Mouse (Mus musculus): ENCODE measurements around the gene Ogfrl1. TPM values are rescaled to one million over a fixed set of nuclear protein-coding genes. Genes with fewer than 3 reads are reported as not detected.

The Ogfrl1 gene
- polyA plus RNA-seq, 1 experiment, result 71.0 TPM

DNA sequence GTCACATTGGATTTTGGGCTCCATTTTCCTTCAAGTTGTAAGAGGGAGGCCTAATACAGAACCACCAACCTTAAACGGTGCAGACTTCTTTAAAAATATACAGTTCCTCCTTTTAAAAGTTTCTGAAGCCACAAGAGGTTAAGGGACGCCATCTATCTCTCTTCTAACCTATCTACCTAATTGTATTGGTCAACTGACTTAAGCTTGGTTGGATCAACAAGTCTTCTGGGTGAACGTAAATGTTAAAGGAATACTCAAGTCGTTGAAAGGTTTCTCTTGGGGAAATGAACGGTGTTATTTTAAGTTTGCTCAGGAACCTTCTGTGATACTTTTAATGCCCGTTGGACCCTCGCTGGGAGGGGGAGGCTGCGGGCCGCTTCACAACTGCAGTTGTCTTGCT, 15.5 kb downstream of the Ogfrl1 start:
- H3K27ac ChIP-seq (ENCODE audit: insufficient read depth, low read length), result no peak overlapping the region
- TF ChIP-seq POLR2A (IDR thresholded peaks at IDR 0.05; ENCODE audit: borderline replicate concordance, insufficient read depth, low read length), result no peak
- TF ChIP-seq CTCF (IDR thresholded peaks at IDR 0.05; ENCODE audit: borderline replicate concordance, insufficient read depth, low read depth, low read length), result no peak
- peak overlapping the region; percentile 98 for H3K4me3 ChIP-seq (replicated peaks; ENCODE audit: insufficient read depth, low read depth, low read length)
- 9% methylated on average over 9 of the region's 9 CpGs for WGBS
- DNase-seq, result peak in 1 of 2 experiments; percentile 19
- no peaks in the 10 kb centered on the region for H3K27me3 ChIP-seq (ENCODE audit: control insufficient read depth, insufficient read depth, low read length)
- H3K4me1 ChIP-seq (ENCODE audit: control insufficient read depth, insufficient read depth, low read length), result peaks cover 3% of the 10 kb centered on the region; the same call in 1 of the 2 replicates

DNA sequence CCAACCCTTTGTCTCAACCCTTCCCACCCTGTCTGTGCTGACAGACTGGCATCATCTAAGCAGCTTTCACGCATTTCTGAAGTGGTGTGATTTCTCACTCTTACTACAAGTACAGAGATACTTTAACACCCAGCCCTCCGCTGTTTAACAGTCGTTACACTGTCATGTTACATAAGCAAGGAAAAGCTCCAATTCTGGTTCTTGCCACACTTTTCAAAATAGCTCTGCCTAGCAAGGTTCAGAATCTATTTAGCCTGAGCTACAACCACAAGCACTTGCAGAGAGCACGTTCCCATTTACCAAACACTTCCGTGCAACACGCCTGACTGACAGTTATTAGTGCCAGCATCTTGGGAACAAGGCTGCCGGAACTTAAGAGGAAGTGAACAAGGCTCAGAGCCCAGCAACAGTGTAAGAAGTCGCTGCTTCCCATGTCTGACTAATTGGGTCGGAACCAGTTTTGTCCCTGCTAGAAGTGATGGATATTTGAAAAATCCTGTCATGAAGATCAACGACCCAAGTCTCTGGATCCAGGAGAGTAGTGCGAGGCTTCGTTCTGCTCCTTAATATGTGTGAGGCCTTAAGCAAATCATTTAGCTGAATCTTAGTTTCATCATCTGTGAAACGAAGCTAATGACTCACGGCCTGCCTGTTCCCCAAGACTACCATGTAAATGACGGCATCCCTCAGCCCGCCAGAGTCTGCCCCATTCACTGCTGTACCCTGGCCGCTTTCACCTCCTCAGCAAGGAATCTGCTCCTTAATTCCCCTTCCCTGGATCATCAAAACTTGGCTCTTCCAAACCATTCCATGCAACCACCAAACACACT, 17.4 kb downstream of the Ogfrl1 start:
- Histone ChIP-seq H3K4me3 (replicated peaks; ENCODE audit: insufficient read depth, low read depth, low read length) (peak overlapping the region; percentile 63), H3K27me3 (ENCODE audit: control insufficient read depth, insufficient read depth, low read length) (no peaks in the 10 kb centered on the region), H3K27ac (ENCODE audit: insufficient read depth, low read length) (peak overlapping the region; percentile 77), H3K4me1 (ENCODE audit: control insufficient read depth, insufficient read depth, low read length) (peaks cover 3% of the 10 kb centered on the region)
- 21% methylated on average over 17 of the region's 17 CpGs for WGBS
- TF ChIP-seq POLR2A (IDR thresholded peaks at IDR 0.05; ENCODE audit: borderline replicate concordance, insufficient read depth, low read length), result no peak
- no peak for TF ChIP-seq CTCF (IDR thresholded peaks at IDR 0.05; ENCODE audit: borderline replicate concordance, insufficient read depth, low read depth, low read length)
- DNase-seq, result peak; percentile 61 to 64

- H3K27me3 ChIP-seq (ENCODE audit: control insufficient read depth, insufficient read depth, low read length), result no peaks in the 10 kb centered on the region
- peak overlapping the region; percentile 63 for H3K4me3 ChIP-seq (replicated peaks; ENCODE audit: insufficient read depth, low read depth, low read length)
- H3K27ac ChIP-seq (ENCODE audit: insufficient read depth, low read length), result no peak overlapping the region
- H3K4me1 ChIP-seq (ENCODE audit: control insufficient read depth, insufficient read depth, low read length), result peaks cover 3% of the 10 kb centered on the region
- 21% methylated on average over 6 of the region's 6 CpGs for WGBS
- TF ChIP-seq CTCF (IDR thresholded peaks at IDR 0.05; ENCODE audit: borderline replicate concordance, insufficient read depth, low read depth, low read length), result no peak
- no peak for TF ChIP-seq POLR2A (IDR thresholded peaks at IDR 0.05; ENCODE audit: borderline replicate concordance, insufficient read depth, low read length)
- peak in 1 of 2 experiments; percentile 18 for DNase-seq
Measured at GRCm38 (mm10) chr1:23379321-23379720, 18.3 kb downstream of the Ogfrl1 start.

- Histone ChIP-seq H3K4me1 (ENCODE audit: control insufficient read depth, insufficient read depth, low read length) (peaks cover 3% of the 10 kb centered on the region), H3K27me3 (ENCODE audit: control insufficient read depth, insufficient read depth, low read length) (no peaks in the 10 kb centered on the region), H3K4me3 (replicated peaks; ENCODE audit: insufficient read depth, low read depth, low read length) (no peak overlapping the region), H3K27ac (ENCODE audit: insufficient read depth, low read length) (no peak overlapping the region)
- peak; percentile 37 to 66 for DNase-seq
- WGBS, result 65% methylated on average over 13 of the region's 13 CpGs
- TF ChIP-seq POLR2A (IDR thresholded peaks at IDR 0.05; ENCODE audit: borderline replicate concordance, insufficient read depth, low read length) (no peak), CTCF (IDR thresholded peaks at IDR 0.05; ENCODE audit: borderline replicate concordance, insufficient read depth, low read depth, low read length) (no peak)
Measured at GRCm38 (mm10) chr1:23377572-23377971, 20.0 kb downstream of the Ogfrl1 start.

DNA sequence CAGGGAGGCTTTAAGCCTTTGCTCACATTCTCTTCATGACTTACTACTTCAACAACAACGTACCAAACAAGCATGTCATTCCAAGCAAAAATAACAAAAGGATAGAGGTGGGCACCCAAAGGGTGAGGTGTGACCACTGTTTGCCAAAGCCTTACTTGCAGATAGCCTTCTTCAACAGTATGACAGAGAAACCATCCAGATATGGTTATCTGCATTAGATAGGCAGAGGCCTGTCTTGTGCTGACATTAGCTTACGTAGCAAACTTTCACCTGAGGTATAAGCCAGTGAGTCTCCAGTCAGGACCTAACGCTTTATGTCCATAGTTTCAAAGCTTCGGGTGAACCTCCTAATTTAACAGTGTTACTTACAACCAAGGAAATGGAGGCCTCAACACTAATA, 23.4 kb downstream of the Ogfrl1 start:
- Histone ChIP-seq H3K27ac (ENCODE audit: insufficient read depth, low read length) (no peak overlapping the region), H3K4me1 (ENCODE audit: control insufficient read depth, insufficient read depth, low read length) (peaks cover 3% of the 10 kb centered on the region), H3K4me3 (replicated peaks; ENCODE audit: insufficient read depth, low read depth, low read length) (no peak overlapping the region), H3K27me3 (ENCODE audit: control insufficient read depth, insufficient read depth, low read length) (no peaks in the 10 kb centered on the region)
- no peak for DNase-seq
- 83% methylated on average over 4 of the region's 4 CpGs for WGBS
- TF ChIP-seq POLR2A (IDR thresholded peaks at IDR 0.05; ENCODE audit: borderline replicate concordance, insufficient read depth, low read length) (no peak), CTCF (IDR thresholded peaks at IDR 0.05; ENCODE audit: borderline replicate concordance, insufficient read depth, low read depth, low read length) (no peak)

DNA sequence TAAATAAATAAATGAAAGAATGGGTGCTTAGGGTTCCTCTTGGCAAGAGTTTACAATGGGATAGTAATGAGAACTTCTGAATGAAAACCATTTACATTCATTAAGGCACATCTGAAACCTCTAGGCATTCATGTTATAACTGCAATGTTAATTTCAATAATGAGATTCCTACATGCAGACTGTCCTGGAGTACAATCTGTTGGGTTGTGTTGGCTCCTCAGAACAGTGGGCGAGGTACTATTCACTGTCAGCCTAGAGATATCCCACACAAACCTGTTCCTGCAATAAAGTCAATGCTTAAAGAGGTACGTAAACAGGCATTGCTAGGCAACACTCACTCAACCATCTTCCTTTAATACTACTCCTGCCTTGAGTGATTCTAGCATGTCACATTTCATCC, 32.0 kb downstream of the Ogfrl1 start:
- Histone ChIP-seq H3K27ac (ENCODE audit: insufficient read depth, low read length) (no peak overlapping the region), H3K4me3 (replicated peaks; ENCODE audit: insufficient read depth, low read depth, low read length) (no peak overlapping the region), H3K4me1 (ENCODE audit: control insufficient read depth, insufficient read depth, low read length) (no peaks in the 10 kb centered on the region), H3K27me3 (ENCODE audit: control insufficient read depth, insufficient read depth, low read length) (no peaks in the 10 kb centered on the region)
- WGBS, result 96% methylated on average over 2 of the region's 2 CpGs
- TF ChIP-seq POLR2A (IDR thresholded peaks at IDR 0.05; ENCODE audit: borderline replicate concordance, insufficient read depth, low read length) (no peak), CTCF (IDR thresholded peaks at IDR 0.05; ENCODE audit: borderline replicate concordance, insufficient read depth, low read depth, low read length) (no peak)
- no peak for DNase-seq

GRCm38 (mm10) chr1:23352895-23353294, 44.7 kb downstream of the Ogfrl1 start:
- no peak overlapping the region for H3K27ac ChIP-seq (ENCODE audit: insufficient read depth, low read length)
- TF ChIP-seq CTCF (IDR thresholded peaks at IDR 0.05; ENCODE audit: borderline replicate concordance, insufficient read depth, low read depth, low read length) (no peak), POLR2A (IDR thresholded peaks at IDR 0.05; ENCODE audit: borderline replicate concordance, insufficient read depth, low read length) (no peak)
- WGBS, result 91% methylated on average over 6 of the region's 6 CpGs

DNA sequence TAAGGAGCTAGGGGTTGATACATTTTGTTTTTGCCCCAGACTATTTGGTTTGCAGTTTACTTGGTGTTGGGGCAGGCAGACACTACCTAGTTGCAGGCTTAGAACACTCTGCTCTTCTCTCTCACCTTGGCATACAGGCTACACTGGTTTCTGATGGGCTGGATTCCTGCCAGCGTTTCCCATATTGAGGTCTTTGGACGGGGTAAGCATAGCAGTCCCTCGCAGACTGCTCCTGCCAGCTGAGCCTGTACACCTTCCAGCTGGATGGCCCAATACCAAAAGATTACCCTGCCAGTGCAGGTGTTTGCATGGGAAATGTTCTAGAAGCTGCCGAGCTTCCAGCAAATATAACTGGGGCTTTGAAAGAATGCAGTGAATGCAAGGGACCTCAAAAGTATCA, 45.8 kb downstream of the Ogfrl1 start:
- WGBS, result 12% methylated on average over 4 of the region's 4 CpGs
- no peak overlapping the region for H3K27ac ChIP-seq (ENCODE audit: insufficient read depth, low read length)
- no peak overlapping the region for H3K4me3 ChIP-seq (replicated peaks; ENCODE audit: insufficient read depth, low read depth, low read length)
- H3K4me1 ChIP-seq (ENCODE audit: control insufficient read depth, insufficient read depth, low read length), result no peaks in the 10 kb centered on the region; the same call in 1 of the 2 replicates
- H3K27me3 ChIP-seq (ENCODE audit: control insufficient read depth, insufficient read depth, low read length), result no peaks in the 10 kb centered on the region
- DNase-seq, result peak; percentile 42 to 53
- TF ChIP-seq POLR2A (IDR thresholded peaks at IDR 0.05; ENCODE audit: borderline replicate concordance, insufficient read depth, low read length) (no peak), CTCF (IDR thresholded peaks at IDR 0.05; ENCODE audit: borderline replicate concordance, insufficient read depth, low read depth, low read length) (no peak)

More at GRCm38 (mm10) chr1:23352895-23353294, 44.7 kb downstream of the Ogfrl1 start:
- no peaks in the 10 kb centered on the region; the same call in 1 of the 2 replicates for H3K4me1 ChIP-seq (ENCODE audit: control insufficient read depth, insufficient read depth, low read length)
- H3K4me3 ChIP-seq (replicated peaks; ENCODE audit: insufficient read depth, low read depth, low read length), result no peak overlapping the region
- no peak for DNase-seq
- no peaks in the 10 kb centered on the region for H3K27me3 ChIP-seq (ENCODE audit: control insufficient read depth, insufficient read depth, low read length)

Measured in cerebellum, adult 2 months (tissue).